Mouse (Mus musculus): ENCODE data around the gene Stk38l.
"Not testable (repeated sequence)": the region's sequence is repeated elsewhere in the genome, so short reads cannot be mapped to it uniquely, and the experiment has no call there.

The Stk38l gene

DNA sequence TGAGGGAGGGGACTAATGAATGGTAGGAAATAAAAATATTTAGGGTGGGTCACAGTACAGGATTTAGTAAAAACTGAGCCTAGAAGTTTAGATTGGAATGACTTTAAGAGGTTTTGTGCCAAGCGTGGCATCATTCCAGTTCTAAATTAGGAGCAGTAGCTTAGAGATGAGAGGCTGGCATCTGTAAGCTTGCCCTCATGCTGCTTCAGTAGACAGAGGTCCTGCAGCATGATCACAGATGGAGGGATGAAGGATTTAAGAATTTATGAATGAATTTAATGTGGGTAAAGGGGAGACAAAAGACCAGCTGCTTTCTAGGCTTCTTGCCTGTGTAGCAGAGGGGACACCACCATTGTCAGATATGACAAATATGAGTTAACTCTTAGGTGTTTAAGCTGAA lies 14.1 kb downstream of the Stk38l start:
- DNase-seq = peak; percentile 24

- no peak for DNase-seq
Observed at GRCm38 (mm10) chr6:146740724-146741123, 15.9 kb downstream of the Stk38l start.

GRCm38 (mm10) chr6:146741986-146742635 lies 17.3 kb downstream of the Stk38l start:
- no peak for DNase-seq

- DNase-seq = not testable (repeated sequence)
Observed at GRCm38 (mm10) chr6:146744266-146744665, 19.5 kb downstream of the Stk38l start.

- no peak for DNase-seq
Observed at GRCm38 (mm10) chr6:146745180-146745579, 20.4 kb downstream of the Stk38l start.

GRCm38 (mm10) chr6:146746577-146746976 lies 21.8 kb downstream of the Stk38l start:
- DNase-seq = no peak

- DNase-seq = no peak
Observed at GRCm38 (mm10) chr6:146747057-146747456, 22.3 kb downstream of the Stk38l start.

DNA sequence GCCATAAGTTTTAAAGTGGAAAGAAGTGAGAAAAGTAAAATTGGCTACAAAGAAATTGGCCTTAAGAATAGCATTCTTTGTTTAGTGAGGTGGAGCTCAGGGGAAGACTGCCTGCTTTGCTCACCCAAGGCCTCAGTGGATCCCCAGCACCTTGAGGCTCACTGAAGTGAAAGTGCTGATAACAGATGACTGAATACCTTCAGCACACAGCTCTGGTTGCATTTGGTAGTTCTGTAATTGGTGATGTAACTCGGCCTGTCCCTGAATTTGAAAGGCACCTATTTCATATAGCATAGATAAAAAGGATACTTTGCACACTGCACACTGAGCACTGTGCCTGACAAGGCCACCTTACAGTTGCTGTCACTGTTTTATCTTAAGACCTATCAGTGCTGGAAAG lies 23.5 kb downstream of the Stk38l start:
- no peak for DNase-seq

- DNase-seq = no peak
Observed at GRCm38 (mm10) chr6:146751671-146752070, 26.9 kb downstream of the Stk38l start.

DNA sequence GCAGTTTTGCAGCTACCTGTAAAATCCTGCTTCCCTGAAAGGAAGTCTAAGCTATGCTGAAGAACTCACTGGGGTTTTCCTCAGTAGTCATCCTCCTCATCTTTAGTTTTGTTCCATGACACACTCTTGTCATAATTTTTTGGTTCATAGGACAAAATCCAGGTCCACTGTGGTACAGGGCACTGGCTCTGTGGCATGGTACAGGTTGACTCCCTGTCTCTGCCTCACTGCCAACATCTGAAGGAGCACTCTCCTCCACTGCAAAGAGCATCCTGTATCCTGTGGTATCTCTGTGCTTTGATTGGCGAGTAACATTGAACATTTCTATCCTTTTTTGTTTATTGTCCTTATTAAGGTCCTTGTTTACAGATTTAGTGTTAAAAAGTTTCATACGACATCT lies 27.4 kb downstream of the Stk38l start:
- no peak for DNase-seq

GRCm38 (mm10) chr6:146752612-146753011 lies 27.8 kb downstream of the Stk38l start:
- DNase-seq = no peak

- DNase-seq = no peak
Observed at GRCm38 (mm10) chr6:146753560-146754160, 28.9 kb downstream of the Stk38l start.

DNA sequence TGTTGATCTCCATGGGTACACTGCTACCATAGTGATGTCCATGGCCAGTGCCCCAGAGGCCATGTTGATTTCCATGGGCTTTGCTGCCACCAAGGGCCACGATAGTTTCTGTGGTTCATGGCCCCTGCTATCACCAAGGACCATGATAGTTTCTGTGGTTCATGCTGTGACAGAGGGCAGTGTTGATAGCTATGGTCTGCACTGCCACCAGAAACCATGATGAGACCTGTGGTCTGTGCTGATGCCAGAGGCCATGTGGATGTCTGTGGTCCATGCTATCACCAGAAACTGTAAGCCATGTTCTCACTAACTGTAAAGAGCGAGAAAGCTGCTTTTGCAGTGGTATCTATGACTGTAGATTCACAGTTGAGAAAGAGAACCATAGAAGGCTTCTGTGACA lies 30.3 kb downstream of the Stk38l start:
- DNase-seq = no peak

GRCm38 (mm10) chr6:146755679-146756078 lies 30.9 kb downstream of the Stk38l start:
- DNase-seq = no peak

GRCm38 (mm10) chr6:146759027-146759426 lies 34.2 kb downstream of the Stk38l start:
- DNase-seq = no peak

- no peak for DNase-seq
Observed at GRCm38 (mm10) chr6:146760022-146760421, 35.2 kb downstream of the Stk38l start.

- no peak for DNase-seq
Observed at GRCm38 (mm10) chr6:146760736-146761135, 35.9 kb downstream of the Stk38l start.

- DNase-seq = peak; percentile 7
Observed at GRCm38 (mm10) chr6:146762264-146762898, 37.6 kb downstream of the Stk38l start.

GRCm38 (mm10) chr6:146764593-146764992 lies 39.8 kb downstream of the Stk38l start:
- no peak for DNase-seq

DNA sequence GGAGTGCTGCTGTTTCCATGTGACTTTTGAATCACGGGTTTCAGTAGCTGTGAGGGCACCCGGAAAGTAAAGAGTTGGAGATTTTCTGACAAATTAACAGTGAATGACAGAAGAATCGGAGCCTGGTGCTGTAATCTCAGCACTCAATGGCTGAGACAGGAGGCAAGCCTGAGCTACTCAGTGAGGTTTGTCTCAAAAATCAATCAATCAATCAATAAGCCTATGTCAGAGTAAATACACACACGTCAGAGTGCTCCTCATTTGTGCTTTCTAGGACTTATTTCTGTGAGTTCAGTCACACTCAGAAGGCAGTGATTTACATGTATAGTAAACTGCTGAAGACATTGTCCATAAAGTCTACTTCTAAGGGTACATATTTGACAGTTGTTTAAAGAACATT lies 40.5 kb downstream of the Stk38l start:
- no peak for DNase-seq

DNA sequence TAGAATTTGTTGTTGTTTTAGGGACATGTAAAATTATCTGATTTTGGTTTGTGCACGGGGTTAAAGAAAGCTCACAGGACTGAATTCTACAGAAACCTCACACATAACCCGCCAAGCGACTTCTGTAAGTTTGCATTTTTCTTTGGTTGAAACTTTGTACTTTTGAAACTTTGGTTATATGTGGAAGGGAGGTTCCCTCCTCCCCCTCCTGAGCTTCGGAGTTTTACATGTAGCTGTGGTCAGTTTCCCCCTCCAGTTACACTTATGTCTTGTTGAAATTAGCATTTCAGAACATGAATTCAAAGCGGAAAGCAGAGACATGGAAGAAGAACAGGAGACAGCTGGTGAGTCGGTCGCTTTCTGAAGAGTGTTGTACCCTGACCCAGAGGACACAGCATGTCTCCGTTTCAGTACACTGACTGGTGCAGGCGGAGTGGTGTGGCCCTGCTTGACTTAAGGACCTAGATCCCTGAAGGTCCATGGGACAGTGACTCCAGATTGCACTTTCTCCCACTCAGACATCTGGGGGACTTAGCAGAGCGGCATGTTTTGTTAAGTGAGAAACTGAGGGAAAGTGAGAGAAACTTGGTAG lies 44.1 kb downstream of the Stk38l start:
- DNase-seq = no peak

DNA sequence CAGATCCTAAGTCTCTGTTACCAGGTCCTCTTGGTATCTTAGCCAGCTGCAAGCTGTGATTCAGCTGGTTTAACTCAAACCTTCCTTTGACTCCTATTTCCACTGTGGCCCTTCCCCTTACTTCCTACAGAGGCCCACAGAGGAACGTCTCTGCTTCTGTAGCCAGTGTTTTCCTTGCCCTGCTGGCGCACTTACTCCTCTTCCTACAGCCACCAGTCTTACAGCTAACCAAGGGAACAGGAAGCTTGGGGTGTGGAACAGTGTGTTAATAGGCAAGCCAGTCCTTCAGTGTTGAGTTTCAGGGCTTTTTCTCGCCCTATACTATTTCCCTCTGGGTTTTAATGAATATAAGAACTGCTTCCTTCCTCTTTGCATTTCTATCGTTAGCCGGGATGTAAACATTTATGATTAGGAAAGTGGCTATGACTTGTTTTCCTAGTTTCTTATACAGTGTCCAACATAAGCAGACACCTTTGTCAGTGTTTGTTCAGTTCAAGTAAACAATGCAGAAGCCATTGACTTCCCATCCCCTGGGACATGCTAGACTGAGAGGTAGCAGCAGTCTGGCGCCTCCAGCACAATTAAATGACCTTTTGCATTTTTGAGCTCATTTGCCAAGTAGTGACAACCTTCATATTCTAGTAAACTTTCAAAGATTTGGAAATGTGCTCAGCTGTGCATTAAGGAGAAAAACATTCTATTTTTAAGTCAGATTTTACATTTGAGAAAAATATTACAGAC lies 45.4 kb downstream of the Stk38l start:
- DNase-seq = no peak

GRCm38 (mm10) chr6:146770808-146771207 lies 46.0 kb downstream of the Stk38l start:
- DNase-seq = no peak
